Mouse (Mus musculus) embryonic facial prominence, embryonic 15.5 days (tissue): ENCODE data around the gene Ifi35. TPM values are rescaled to one million over a fixed set of nuclear protein-coding genes. Genes with fewer than 3 reads are reported as not detected.
A peak's percentile ranks its signal among the peaks of the same experiment; 100 is the strongest.
"Not testable (repeated sequence)": the region's sequence is repeated elsewhere in the genome, so short reads cannot be mapped to it uniquely, and the experiment has no call there.

Experiments used
- ATAC-seq: fragments of 200-750 bp; cut with Nextera tagmentation; 2 replicates; pipeline ENCODE4 v1.8.0; 2017; ENCODE audit warnings: low read depth, moderate TSS enrichment; ENCODE audit not compliant: insufficient number of reproducible peaks, low FRiP score, low TSS enrichment
- H3K27ac ChIP-seq: fragments of 300-500 bp; sonication (generic); replicated peaks from 2 replicates; pipeline ENCODE4 v1.5.1; 2015; ENCODE audit warnings: mild to moderate bottlenecking, inconsistent platforms
- H3K27me3 ChIP-seq: fragments of 300-500 bp; sonication (generic); 2 replicates; pipeline ENCODE4 v1.6.1; 2015; ENCODE audit warnings: inconsistent platforms
- H3K36me3 ChIP-seq: fragments of 300-500 bp; sonication (generic); 2 replicates; pipeline ENCODE4 v1.6.1; 2015; ENCODE audit warnings: mild to moderate bottlenecking, inconsistent platforms
- H3K4me1 ChIP-seq: fragments of 300-500 bp; sonication (generic); 2 replicates; pipeline ENCODE4 v1.6.1; 2015; ENCODE audit warnings: inconsistent platforms
- H3K4me2 ChIP-seq: fragments of 300-500 bp; sonication (generic); replicated peaks from 2 replicates; pipeline ENCODE4 v1.6.1; 2015; ENCODE audit warnings: mild to moderate bottlenecking, inconsistent platforms
- H3K4me3 ChIP-seq: fragments of 300-500 bp; sonication (generic); replicated peaks from 2 replicates; pipeline ENCODE4 v1.5.1; 2015; ENCODE audit warnings: mild to moderate bottlenecking, inconsistent platforms
- H3K9ac ChIP-seq: fragments of 300-500 bp; sonication (generic); 2 replicates; pipeline ENCODE4 v1.6.1; 2015; ENCODE audit warnings: inconsistent platforms
- H3K9me3 ChIP-seq: fragments of 300-500 bp; sonication (generic); replicated peaks from 2 replicates; pipeline ENCODE4 v1.6.1; 2016; ENCODE audit warnings: inconsistent platforms
- whole genome bisulfite sequencing: fragments of 180-500 bp; shearing (Covaris S2); methylation state at CpG from one replicate; pipeline ENCODE4 v1.1.7; 2015; 5-methylcytosine and 5-hydroxymethylcytosine counted together
- polyA plus RNA-seq: library from polyadenylated mRNA; unstranded; fragments of >200 nt; fragmentation: Nextera tagmentation; extraction: Ambion mirVana; gene quantifications from 2 replicates; pipeline ENCODE4 v1.2.1, GENCODE M21; 2015

Gene Ifi35
- polyA plus RNA-seq, 1 experiment from 2014 or later: 17.8 TPM

DNA sequence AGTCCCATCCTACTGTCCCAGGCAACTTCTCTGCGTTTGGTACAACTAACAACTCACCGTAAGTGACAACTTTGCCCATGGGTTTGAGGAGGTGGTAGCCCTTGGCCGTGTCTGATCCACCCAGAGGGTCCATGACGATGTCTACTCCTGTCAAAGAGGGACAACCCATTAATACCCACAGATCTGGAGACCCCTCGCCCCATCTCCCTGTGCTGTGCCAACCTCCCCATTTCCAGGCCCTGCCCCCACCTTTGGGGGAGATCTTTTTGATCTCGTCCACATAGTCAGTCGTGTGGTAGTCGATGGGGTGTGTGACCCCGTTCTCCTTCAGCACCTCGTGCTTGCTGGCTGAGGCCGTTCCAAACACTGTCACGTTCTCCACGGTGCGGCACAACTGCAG, 13.9 kb downstream of the Ifi35 start:
- H3K9ac ChIP-seq: no peak overlapping the region
- H3K4me3 ChIP-seq: no peak overlapping the region
- H3K9me3 ChIP-seq: no peaks in the 10 kb centered on the region
- WGBS: 88% methylated on average over 14 of the region's 14 CpGs
- no peak for ATAC-seq
- peaks cover 34% of the 10 kb centered on the region for H3K4me1 ChIP-seq
- no peaks in the 10 kb centered on the region for H3K27me3 ChIP-seq
- no peak overlapping the region for H3K4me2 ChIP-seq
- peaks cover 51% of the 10 kb centered on the region for H3K36me3 ChIP-seq
- H3K27ac ChIP-seq: no peak overlapping the region

DNA sequence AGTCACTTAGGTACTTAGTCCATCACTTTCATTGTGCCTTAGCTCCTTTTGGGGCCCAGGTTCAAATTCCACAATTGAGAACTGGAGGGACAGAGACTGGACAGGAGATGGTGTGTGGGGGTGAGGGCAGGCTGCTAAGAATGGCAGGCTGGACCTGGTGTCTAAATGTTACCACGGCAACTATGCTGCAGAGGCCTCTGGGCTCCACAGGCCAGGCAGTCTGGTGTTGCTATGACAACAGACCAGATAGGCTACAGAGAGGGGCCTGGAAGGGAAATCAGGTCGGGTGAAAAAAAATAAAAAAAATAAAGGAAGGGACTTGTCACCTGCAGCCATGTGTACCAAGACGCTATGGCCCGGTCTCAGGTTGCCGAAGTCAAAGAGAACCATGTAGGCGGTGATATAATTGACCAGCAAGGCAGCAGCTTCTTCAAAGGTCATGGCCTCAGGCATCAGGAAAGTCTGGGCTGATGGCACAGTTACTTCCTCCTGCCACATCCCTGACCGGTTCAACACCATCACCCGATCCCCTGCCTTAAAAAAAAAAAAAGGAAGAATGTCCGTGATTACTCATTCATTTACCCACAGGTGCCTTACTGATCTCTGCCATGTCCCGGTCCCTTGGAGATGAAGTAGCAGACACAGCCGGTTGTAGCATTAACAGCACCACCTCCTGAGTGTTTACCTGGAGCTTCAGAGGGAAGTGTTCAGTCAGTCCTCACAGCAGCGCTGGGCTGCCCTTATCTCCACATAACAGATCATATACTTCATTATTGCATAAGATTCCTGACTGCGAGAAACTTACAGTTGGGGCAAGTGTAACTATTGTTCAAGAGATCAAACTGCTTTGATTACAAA, 14.6 kb downstream of the Ifi35 start:
- Histone ChIP-seq H3K4me2 (no peak overlapping the region), H3K4me1 (peaks cover 41% of the 10 kb centered on the region), H3K9ac (no peak overlapping the region), H3K36me3 (peaks cover 49% of the 10 kb centered on the region), H3K27ac (no peak overlapping the region), H3K4me3 (no peak overlapping the region), H3K27me3 (no peaks in the 10 kb centered on the region), H3K9me3 (no peaks in the 10 kb centered on the region)
- WGBS: 33% methylated on average over 13 of the region's 13 CpGs
- no peak for ATAC-seq

- H3K27me3 ChIP-seq: no peaks in the 10 kb centered on the region
- ATAC-seq: no peak
- H3K4me2 ChIP-seq: peak within 1 kb of the TSS; percentile 84
- no peaks in the 10 kb centered on the region for H3K9me3 ChIP-seq
- 4% methylated on average over 12 of the region's 12 CpGs for WGBS
- peak within 1 kb of the TSS; percentile 69 for H3K9ac ChIP-seq
- H3K4me1 ChIP-seq: peaks cover 51% of the 10 kb centered on the region
- peak within 1 kb of the TSS; percentile 83 for H3K27ac ChIP-seq
- H3K36me3 ChIP-seq: peaks cover 33% of the 10 kb centered on the region
- peak within 1 kb of the TSS; percentile 87 for H3K4me3 ChIP-seq
Observed at GRCm38 (mm10) chr11:101464211-101465100, 16.2 kb downstream of the Ifi35 start, which contains the start of gene Rnd2. Gene Rnd2, plus strand, starts transcription at chr11:101464999.

GRCm38 (mm10) chr11:101465101-101465868, 17.1 kb downstream of the Ifi35 start:
- peak overlapping the region; percentile 84 for H3K4me2 ChIP-seq
- H3K9ac ChIP-seq: peak overlapping the region; percentile 69
- peak overlapping the region; percentile 87 for H3K4me3 ChIP-seq
- H3K36me3 ChIP-seq: peaks cover 25% of the 10 kb centered on the region
- H3K27me3 ChIP-seq: no peaks in the 10 kb centered on the region
- H3K27ac ChIP-seq: peak overlapping the region; percentile 83
- H3K4me1 ChIP-seq: peaks cover 51% of the 10 kb centered on the region
- peak; percentile 71; the same call in 1 of the 2 replicates for ATAC-seq
- no peaks in the 10 kb centered on the region for H3K9me3 ChIP-seq
- under 1% methylated on average over 50 of the region's 51 CpGs for whole genome bisulfite sequencing

DNA sequence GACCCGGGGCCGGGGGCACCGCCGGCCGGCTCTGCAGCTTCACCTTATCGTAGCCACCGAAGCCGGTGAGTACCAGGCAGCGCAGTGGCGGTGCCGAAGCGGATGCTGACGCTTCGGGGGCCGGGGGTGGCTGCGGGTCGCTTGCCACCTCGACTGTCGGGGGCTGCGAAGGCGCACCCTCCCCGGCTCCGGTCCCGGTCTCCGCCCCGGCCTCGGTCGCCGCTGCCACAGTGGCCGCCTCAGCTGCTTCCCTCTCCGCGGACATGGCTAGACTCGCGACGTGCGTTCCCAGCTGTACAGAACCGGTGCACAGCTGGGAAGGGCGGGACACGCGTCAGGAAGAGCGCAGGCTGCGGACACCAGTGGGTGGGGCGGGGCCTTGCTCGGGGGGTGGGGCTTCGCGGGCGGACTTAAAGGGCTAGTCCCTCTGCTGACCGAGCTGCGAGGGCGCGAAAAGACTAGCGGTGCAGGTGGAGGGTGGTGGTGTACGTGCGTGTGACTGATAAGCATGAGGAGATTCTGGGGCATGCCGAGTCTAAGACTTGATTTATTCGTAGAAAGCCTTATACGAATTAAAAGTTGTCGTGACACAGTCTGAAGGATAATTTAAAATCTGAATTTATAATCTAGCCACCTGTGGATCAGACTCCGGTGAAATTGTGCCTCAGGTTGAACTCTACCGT, 17.8 kb downstream of the Ifi35 start, which contains the start of gene Vat1:
Gene Vat1 (minus strand): TSS at position 362 of the 683 bp plus-strand sequence.
- H3K4me3 ChIP-seq: peak within 1 kb of the TSS; percentile 87
- H3K9ac ChIP-seq: peak within 1 kb of the TSS; percentile 69
- peaks cover 19% of the 10 kb centered on the region for H3K36me3 ChIP-seq
- ATAC-seq: peak; percentile 67; the same call in 1 of the 2 replicates
- peaks cover 51% of the 10 kb centered on the region for H3K4me1 ChIP-seq
- H3K4me2 ChIP-seq: peak within 1 kb of the TSS; percentile 84
- peak within 1 kb of the TSS; percentile 83 for H3K27ac ChIP-seq
- no peaks in the 10 kb centered on the region for H3K27me3 ChIP-seq
- WGBS: 1% methylated on average over 58 of the region's 60 CpGs
- no peaks in the 10 kb centered on the region for H3K9me3 ChIP-seq

- not testable (repeated sequence) for H3K9me3 ChIP-seq, H3K27ac ChIP-seq, ATAC-seq, H3K27me3 ChIP-seq, H3K9ac ChIP-seq
- 59% methylated on average over 5 of the region's 5 CpGs for WGBS
- H3K4me1 ChIP-seq: peaks cover 51% of the 10 kb centered on the region
- H3K36me3 ChIP-seq: peaks cover 13% of the 10 kb centered on the region
- peak overlapping the region; percentile 84 for H3K4me2 ChIP-seq
- H3K4me3 ChIP-seq: peak overlapping the region; percentile 87
Observed at GRCm38 (mm10) chr11:101466552-101466950, 18.3 kb downstream of the Ifi35 start.

DNA sequence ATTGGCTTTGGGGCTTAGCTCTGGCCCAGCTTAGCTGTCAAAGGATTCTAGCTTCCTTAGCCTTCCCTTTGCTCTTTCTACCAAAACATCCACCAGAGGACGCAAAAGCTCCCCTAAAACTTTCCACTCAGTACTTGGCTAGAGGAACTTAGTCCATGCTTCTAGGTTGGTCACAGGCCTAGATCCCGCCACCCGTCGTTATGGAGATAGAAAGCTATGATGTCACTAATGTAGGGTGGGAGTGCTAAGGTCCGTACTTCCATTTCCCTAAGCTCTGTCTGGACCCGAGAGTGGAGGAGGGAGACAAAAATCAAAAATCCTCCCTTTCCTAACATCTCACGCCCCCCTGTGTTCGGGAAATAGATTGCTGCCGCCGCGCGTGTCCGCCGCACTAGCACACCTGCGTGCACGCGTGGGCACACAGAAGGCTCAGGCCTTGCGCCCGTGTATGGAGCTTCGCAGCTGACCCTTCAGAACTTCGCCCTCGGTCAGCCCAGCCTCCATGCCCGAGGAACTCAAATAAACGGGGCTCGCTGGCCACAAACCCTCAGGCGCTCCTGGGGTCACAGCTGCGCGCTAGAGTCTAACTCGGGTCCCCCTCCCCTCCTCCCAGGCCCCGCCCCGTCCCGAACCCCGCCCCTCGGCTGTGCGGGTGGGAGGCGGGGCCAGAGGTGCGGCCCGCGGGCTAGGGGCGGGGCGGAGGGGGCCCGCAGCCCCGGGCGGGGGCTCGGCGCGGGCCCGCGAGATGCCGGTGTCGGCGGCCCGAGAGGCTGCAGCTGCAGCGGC, 19.5 kb downstream of the Ifi35 start:
- H3K4me2 ChIP-seq: peak overlapping the region; percentile 97
- H3K4me1 ChIP-seq: peaks cover 48% of the 10 kb centered on the region
- H3K9ac ChIP-seq: peak overlapping the region; percentile 64
- 0 out of 2 replicates have a peak, but pooled peaks cover 2% of the 10 kb centered on the region for H3K36me3 ChIP-seq
- WGBS: under 1% methylated on average over 54 of the region's 54 CpGs
- H3K4me3 ChIP-seq: peak overlapping the region; percentile 72
- peak; percentile 85 for ATAC-seq
- H3K27me3 ChIP-seq: no peaks in the 10 kb centered on the region
- H3K27ac ChIP-seq: peak overlapping the region; percentile 48; the same call in 1 of the 2 replicates
- H3K9me3 ChIP-seq: no peaks in the 10 kb centered on the region

DNA sequence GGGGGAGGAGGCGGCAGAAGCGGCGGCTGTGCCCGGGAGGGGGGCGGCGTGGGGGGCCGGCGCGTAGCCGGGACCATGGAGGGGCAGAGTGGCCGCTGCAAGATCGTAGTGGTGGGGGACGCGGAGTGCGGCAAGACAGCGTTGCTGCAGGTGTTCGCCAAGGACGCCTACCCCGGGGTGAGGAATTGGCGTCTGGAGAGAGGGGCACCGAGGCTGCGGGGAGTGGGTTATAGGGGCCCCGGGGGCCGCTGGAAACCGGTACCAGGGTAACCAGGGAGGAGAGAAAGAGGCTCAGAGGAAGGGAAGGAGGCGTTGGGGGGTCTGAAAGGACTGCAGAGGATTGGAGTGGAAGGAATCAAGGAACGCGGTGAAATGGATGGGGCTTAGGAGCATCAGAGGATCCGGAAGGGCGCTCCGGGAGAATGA, 20.1 kb downstream of the Ifi35 start:
- 1% methylated on average over 28 of the region's 31 CpGs for WGBS
- Histone ChIP-seq H3K36me3 (no peaks in the 10 kb centered on the region), H3K4me1 (peaks cover 42% of the 10 kb centered on the region), H3K4me3 (peak overlapping the region; percentile 72), H3K4me2 (peak overlapping the region; percentile 97), H3K9me3 (no peaks in the 10 kb centered on the region), H3K27ac (peak overlapping the region; percentile 48; the same call in 1 of the 2 replicates), H3K9ac (peak overlapping the region; percentile 64), H3K27me3 (no peaks in the 10 kb centered on the region)
- ATAC-seq: peak; percentile 6; the same call in 1 of the 2 replicates

DNA sequence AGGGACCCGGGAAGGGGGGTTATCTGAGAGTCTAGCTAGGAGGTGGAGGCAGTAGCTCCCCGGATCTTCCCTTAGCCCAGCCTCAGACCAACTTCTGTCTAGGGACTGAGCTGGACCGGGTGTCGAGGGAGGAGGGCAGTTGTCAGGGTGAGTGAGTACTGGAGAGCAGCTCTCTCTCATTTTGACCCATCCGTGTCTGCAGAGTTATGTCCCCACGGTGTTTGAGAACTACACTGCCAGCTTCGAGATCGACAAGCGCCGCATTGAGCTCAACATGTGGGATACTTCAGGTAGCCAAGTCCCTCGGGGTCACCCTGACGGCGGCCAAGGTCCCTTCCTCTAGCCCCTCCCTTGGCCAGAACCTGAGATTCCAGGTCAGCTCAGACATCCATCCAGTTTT, 20.5 kb downstream of the Ifi35 start:
- Histone ChIP-seq H3K4me3 (peak overlapping the region; percentile 72), H3K9ac (peak overlapping the region; percentile 64), H3K27ac (no peak overlapping the region), H3K4me2 (peak overlapping the region; percentile 97), H3K36me3 (no peaks in the 10 kb centered on the region), H3K4me1 (peaks cover 39% of the 10 kb centered on the region), H3K27me3 (no peaks in the 10 kb centered on the region), H3K9me3 (no peaks in the 10 kb centered on the region)
- 3% methylated on average over 13 of the region's 13 CpGs for WGBS
- ATAC-seq: no peak
